Mouse (Mus musculus) thymus, adult 2 months (tissue): ENCODE measurements around the gene Zfp422. TPM values are rescaled to one million over a fixed set of nuclear protein-coding genes. Genes with fewer than 3 reads are reported as not detected.
"Not testable (repeated sequence)": the region's sequence is repeated elsewhere in the genome, so short reads cannot be mapped to it uniquely, and the experiment has no call there.

Experiments
- DNase-seq: peaks from one replicate; pipeline ENCODE4 v3.0.0; 2021
- H3K27ac ChIP-seq: fragments of 200-500 bp; 2 replicates; pipeline ENCODE4 v1.5.1; 2012; ENCODE audit warnings: low read length, control low read depth; ENCODE audit not compliant: control insufficient read depth, insufficient read depth
- H3K27me3 ChIP-seq: fragments of 200-500 bp; 2 replicates; pipeline ENCODE4 v1.6.1; 2012; ENCODE audit warnings: mild to moderate bottlenecking, low read length, moderate library complexity, mixed read lengths; ENCODE audit not compliant: control insufficient read depth, insufficient read depth
- H3K36me3 ChIP-seq: fragments of 200-500 bp; 2 replicates; pipeline ENCODE4 v1.6.1; 2012; ENCODE audit warnings: mild to moderate bottlenecking, low read length, moderate library complexity; ENCODE audit not compliant: control insufficient read depth, insufficient read depth
- H3K4me1 ChIP-seq: fragments of 200-500 bp; replicated peaks from 2 replicates; pipeline ENCODE4 v1.6.1; 2012; ENCODE audit warnings: low read length; ENCODE audit not compliant: control insufficient read depth, insufficient read depth
- H3K4me3 ChIP-seq: fragments of 200-500 bp; 2 replicates; pipeline ENCODE4 v1.5.1; 2012; ENCODE audit warnings: mild to moderate bottlenecking, low read length, control low read depth, moderate library complexity; ENCODE audit not compliant: control insufficient read depth, insufficient read depth
- CTCF ChIP-seq: fragments of 200-500 bp; IDR thresholded peaks from 2 replicates; pipeline ENCODE4 v1.5.1; 2012; ENCODE audit warnings: mild to moderate bottlenecking, control low read depth, low read length, moderate library complexity, borderline replicate concordance; ENCODE audit not compliant: control insufficient read depth, poor library complexity, insufficient read depth; ENCODE audit errors: extremely low read depth
- POLR2A ChIP-seq: fragments of 200-500 bp; IDR thresholded peaks from 2 replicates; pipeline ENCODE4 v1.6.1; 2012; ENCODE audit warnings: mild to moderate bottlenecking, low read length, control low read depth, moderate library complexity; ENCODE audit not compliant: control insufficient read depth, poor library complexity, insufficient read depth; ENCODE audit errors: extremely low read depth
- WGBS: fragments of 180-500 bp; shearing (Covaris S2); methylation state at CpG from one replicate; pipeline ENCODE4 v1.1.7; 2018; 5-methylcytosine and 5-hydroxymethylcytosine counted together
- polyA plus RNA-seq: library from polyadenylated mRNA; depleted of rRNA; stranded (reverse); fragments of >200 nt; gene quantifications from 2 replicates; pipeline ENCODE4 v1.2.3, GENCODE M21; 2012

Gene Zfp422
- polyA plus RNA-seq, 1 experiment, result 50.1 TPM

DNA sequence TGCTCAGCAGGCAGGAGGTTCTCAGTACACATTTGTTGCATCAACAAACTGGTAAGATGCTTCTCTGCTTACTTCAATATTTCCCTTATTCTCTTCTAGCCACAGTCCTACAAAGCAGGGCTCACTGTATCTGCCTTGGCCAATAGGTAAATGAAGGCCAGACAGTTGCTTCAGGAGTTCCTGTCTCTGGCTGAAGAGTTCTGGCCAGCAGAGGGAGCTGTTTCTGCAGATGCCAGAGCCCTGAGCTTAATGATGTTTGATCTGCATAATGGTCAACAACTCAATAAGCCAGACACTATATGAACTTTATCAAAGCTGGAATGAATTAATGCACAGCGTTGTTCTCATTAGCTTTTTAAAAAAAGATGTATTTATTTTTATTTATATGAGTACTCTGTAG lies 3.3 kb upstream of the Zfp422 start:
- TF ChIP-seq POLR2A (no peak), CTCF (no peak)
- Histone ChIP-seq H3K36me3 (no peaks in the 10 kb centered on the region), H3K27ac (no peak overlapping the region), H3K4me3 (no peak overlapping the region), H3K27me3 (no peaks in the 10 kb centered on the region), H3K4me1 (peaks cover 15% of the 10 kb centered on the region)
- peak; percentile 78 for DNase-seq
- WGBS, result 52% methylated on average over 1 of the region's 1 CpGs

DNA sequence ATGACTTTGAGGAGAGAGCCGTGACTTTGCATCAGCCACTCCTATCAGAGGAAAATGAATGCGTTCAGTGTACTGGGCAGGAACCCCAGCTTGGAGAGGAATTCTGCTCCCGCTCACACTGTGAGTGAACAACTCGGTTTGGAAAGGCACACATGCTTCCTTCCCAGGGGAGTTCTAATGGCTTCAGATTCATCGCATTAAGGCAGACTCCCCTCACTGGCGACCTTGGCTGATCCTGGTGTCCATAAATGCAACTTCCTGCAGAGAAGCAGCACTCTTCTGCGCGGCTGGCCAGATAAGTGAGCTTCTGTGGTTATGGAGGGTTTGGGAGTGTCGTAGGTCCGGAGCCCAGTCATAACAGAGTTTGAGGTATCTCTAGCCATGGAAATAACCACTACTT lies 967 bp upstream of the Zfp422 start:
- Histone ChIP-seq H3K27me3 (no peaks in the 10 kb centered on the region), H3K36me3 (no peaks in the 10 kb centered on the region), H3K4me1 (peaks cover 15% of the 10 kb centered on the region), H3K4me3 (no peak overlapping the region), H3K27ac (no peak overlapping the region)
- TF ChIP-seq CTCF (no peak), POLR2A (no peak)
- WGBS, result 94% methylated on average over 10 of the region's 10 CpGs
- no peak for DNase-seq

DNA sequence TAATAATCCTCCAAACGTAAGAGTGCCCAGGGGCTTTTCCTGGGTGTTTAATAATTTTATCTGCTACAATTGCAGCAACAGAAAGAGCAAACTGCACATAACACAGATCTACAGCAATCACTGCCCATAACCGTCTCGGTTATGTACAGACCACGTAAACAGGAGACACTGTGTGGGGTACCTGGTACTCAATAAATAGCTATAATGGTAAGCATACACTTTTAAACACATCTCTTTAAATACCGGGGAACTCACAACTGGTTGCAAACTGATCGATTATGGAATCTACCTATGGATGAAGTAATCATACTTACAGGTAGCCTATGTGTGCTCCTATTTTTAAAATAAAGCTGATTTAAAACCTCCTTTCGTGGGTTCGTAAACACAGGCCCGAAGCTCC lies 704 bp downstream of the Zfp422 start:
- peak overlapping the region; percentile 7; the same call in 1 of the 2 replicates for H3K27ac ChIP-seq

DNA sequence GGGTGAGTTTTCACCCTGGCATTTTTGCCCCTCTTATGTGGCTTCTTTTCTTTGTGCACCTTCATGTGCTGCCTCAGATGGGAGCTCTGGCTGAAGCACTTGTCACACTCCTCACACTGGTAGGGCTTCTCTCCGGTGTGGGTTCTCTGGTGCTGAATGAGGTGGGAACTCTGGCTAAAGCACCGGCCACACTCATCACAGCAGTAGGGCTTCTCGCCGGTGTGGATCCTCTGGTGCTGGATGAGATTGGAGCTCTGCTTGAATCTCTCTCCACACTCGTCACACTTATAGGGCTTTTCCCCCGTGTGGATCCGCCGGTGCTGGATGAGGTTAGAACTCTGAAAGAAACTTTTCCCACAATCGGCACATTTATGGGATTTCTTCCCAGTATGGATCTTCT lies 2.4 kb downstream of the Zfp422 start:
- peaks cover 18% of the 10 kb centered on the region for H3K4me1 ChIP-seq
- not testable (repeated sequence) for H3K27ac ChIP-seq, H3K27me3 ChIP-seq, H3K4me3 ChIP-seq, DNase-seq, H3K36me3 ChIP-seq
- 98% methylated on average over 9 of the region's 9 CpGs for WGBS

More for the DNA sequence above, 704 bp downstream of the Zfp422 start:
- no peak for DNase-seq
- peaks cover 15% of the 10 kb centered on the region for H3K4me1 ChIP-seq
- H3K4me3 ChIP-seq, result peak overlapping the region; percentile 96
- H3K27me3 ChIP-seq, result no peaks in the 10 kb centered on the region
- TF ChIP-seq CTCF (no peak), POLR2A (no peak)
- 6% methylated on average over 9 of the region's 9 CpGs for WGBS
- H3K36me3 ChIP-seq, result peaks cover 3% of the 10 kb centered on the region; the same call in 1 of the 2 replicates

DNA sequence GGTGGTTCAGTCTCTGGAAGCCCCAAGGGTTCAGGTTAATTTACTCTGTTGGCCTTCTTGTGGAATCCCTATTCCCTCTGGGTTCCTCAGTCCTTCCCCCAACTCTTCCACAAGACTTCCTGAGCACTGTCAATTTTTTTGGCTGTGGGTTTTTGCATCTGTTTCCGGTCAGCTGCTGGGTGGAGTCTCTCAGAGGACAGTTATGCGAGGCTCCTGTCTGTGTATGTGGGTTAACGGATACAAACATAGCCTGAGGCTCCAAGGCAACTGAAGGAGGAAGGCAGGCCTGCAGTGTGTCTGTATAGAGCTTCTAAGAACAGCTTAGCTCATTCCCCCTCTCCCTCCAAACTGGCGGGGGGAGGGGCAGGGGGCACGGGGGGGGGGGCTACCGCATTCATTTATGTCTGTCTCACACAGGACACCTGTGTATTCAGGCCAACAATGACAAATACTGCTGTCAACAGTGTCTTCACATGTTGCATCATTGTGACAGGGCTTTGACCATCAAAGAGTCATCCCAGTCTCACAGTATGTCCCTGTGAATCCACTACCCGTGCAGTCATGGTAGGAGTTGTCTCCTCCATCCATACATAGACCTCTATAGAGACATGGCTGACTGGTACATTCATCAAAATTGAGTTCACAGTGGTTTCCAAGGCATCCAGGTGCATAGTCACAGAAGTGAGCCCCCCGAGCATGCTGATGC lies 7.3 kb downstream of the Zfp422 start:
- H3K36me3 ChIP-seq, result peaks cover 3% of the 10 kb centered on the region; the same call in 1 of the 2 replicates
- no peaks in the 10 kb centered on the region for H3K27me3 ChIP-seq
- no peak overlapping the region for H3K27ac ChIP-seq
- TF ChIP-seq POLR2A (no peak), CTCF (no peak)
- WGBS, result 28% methylated on average over 8 of the region's 8 CpGs
- H3K4me3 ChIP-seq, result no peak overlapping the region
- peaks cover 6% of the 10 kb centered on the region; the same call in 1 of the 2 replicates for H3K4me1 ChIP-seq
- DNase-seq, result no peak

DNA sequence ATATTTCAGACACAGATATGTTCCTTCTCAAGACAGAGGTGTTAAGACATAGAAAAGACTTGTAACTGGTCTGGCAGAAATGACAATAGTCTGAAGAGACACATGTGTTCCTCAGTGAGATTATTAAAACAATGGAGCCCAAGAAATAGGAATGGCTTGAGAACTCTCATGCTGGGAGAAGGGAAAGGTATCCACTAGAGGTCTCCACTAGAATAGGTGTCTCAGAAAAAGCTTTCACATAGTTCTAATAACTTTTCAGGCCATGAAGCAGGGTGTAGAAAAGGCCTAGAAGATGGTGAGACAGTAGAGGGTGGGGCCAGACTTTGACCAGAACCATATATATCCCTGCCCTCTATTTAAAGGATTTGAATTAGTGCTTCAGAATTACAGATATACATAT lies 10.7 kb downstream of the Zfp422 start:
- H3K27ac ChIP-seq, result no peak overlapping the region
- no peaks in the 10 kb centered on the region for H3K27me3 ChIP-seq
- peaks cover 6% of the 10 kb centered on the region; the same call in 1 of the 2 replicates for H3K4me1 ChIP-seq
- no peak overlapping the region for H3K4me3 ChIP-seq
- no peak for DNase-seq
- no peak for TF ChIP-seq CTCF
- no peak for TF ChIP-seq POLR2A
- no peaks in the 10 kb centered on the region for H3K36me3 ChIP-seq

DNA sequence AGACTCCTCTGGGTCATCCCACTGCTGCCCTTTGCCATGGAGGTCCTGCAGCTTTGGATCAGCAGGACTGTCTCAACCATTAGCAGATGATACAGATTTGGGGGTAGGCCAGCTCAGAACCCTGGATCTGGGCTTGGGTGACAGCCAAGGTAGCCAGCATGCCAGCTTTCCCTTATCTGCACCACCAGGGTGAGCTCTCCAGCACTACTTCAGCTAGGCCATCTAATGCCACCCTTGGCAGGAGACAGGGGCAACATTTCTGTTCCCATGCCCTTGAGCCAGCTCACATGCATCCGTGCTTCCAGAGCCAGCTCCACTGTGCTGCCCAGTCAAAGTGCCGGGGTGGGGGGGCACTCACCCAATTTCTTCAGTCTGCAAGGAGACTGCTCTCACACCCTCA lies 13.1 kb downstream of the Zfp422 start:
- WGBS, result 95% methylated on average over 2 of the region's 2 CpGs
- no peak overlapping the region for H3K4me3 ChIP-seq
- TF ChIP-seq POLR2A (no peak), CTCF (no peak)
- H3K27me3 ChIP-seq, result no peaks in the 10 kb centered on the region
- no peak overlapping the region for H3K27ac ChIP-seq
- no peak for DNase-seq
- no peaks in the 10 kb centered on the region for H3K4me1 ChIP-seq
- H3K36me3 ChIP-seq, result no peaks in the 10 kb centered on the region
